Mouse (Mus musculus) cerebral cortex, adult 2 months (tissue): ENCODE measurements around the gene Mtf1.

Experiments
- WGBS: fragments of 180-500 bp; shearing (Covaris S2); methylation state at CpG from one replicate; pipeline ENCODE4 v1.1.7; 2018; 5-methylcytosine and 5-hydroxymethylcytosine counted together

Gene Mtf1

DNA sequence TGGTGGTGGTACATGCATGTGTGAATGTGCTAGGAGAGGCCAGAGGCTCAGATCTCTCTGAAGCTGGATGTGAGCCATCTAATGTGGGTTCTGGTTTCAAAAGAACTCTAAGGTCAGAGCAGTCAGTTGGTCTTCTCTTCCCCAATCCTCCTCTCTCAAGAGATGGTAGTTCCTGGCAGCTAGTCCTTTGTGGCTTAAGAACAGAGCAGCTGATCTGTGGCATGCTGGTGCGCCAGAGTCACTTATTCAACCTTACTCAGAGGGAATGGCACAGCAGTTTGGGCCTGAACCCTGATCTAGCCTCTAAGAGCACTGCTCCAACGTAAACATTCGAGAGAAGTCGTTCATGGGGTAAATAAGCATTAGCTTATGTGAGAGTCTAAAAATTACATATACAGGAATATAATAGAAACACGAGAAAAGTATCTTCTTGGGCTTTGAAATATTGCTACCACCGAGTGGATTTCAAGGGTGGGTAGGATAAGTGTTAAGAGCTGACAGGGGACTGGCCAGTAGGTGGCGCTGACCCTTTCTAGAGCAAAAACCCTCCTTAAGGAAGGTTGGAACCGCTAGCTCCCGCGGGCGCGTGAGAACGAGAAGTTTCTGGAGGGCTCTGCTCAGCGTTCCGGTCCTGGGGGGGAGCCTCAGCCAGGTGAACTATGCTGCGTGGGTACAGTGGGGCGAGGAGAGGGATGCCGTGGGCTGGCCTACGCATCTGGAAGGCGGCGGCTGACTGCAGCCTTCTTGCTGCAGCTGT lies at the start of gene Mtf1:
Gene Mtf1 (plus strand): TSS at position 553 of the 757 bp plus-strand sequence.
- 2% methylated on average over 21 of the region's 21 CpGs for WGBS

DNA sequence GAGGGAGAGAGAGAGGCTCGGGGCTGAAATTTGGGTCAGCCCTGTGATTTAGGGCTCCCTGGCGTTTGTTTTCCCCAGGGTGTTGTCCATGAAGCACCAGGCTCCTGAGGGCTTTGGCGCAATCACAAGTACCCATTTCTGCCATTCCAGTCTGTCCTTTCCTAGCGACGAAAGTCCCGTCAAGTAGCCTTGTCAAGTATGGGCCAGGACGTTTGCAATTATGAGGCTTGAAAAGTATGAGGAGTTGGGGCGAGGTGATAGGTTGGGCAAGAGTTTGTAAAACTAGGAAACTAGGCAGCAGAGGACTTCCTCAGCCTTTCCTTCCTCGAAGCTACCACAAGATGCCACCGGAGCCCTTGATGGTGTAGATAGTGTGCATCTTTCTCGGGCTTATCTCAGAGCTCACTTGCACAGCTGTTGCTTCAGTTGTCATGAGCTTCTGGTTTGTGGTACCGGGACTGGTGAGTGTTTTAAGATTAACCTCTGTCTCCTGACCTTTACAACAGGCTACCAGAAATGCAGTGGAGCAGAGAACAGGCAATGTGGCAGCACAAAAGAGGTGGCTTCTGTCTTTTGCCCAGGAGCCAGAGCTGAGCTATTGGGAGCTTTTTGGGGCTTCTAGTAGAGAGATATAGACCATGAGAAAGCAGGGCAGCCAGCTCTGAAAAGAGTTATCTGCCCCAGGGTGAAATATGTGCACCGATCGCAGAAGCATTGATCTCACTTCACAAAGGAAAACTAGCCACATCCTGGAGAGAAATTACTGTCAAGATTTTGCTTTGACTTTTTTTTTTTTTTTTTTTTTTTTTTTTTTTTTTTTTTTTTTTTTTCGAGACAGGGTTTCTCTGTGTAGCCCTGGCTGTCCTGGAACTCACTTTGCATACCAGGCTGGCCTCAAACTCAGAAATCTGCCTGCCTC lies 49.4 kb upstream of the Mtf1 start:
- 26% methylated on average over 15 of the region's 15 CpGs for WGBS

DNA sequence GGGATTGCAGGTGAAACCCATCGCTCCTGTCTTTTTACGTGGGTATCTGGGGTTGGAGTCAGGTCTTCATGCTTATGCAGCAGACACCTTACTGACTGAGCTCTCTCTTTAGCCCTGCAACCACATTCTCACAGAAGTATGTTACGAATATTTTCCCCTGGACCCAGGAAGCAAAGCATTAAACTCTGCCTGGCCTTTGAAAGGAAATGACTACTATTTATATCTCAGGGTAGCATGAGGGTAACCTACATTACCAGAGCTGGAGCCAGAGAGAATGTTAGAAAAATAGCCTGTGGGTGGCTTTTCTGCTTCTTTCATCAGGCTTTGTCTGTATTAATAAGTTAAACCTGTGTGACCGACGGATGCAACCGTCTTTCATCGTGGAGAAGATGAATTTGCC lies 46.4 kb upstream of the Mtf1 start:
- WGBS, result 63% methylated on average over 7 of the region's 7 CpGs

DNA sequence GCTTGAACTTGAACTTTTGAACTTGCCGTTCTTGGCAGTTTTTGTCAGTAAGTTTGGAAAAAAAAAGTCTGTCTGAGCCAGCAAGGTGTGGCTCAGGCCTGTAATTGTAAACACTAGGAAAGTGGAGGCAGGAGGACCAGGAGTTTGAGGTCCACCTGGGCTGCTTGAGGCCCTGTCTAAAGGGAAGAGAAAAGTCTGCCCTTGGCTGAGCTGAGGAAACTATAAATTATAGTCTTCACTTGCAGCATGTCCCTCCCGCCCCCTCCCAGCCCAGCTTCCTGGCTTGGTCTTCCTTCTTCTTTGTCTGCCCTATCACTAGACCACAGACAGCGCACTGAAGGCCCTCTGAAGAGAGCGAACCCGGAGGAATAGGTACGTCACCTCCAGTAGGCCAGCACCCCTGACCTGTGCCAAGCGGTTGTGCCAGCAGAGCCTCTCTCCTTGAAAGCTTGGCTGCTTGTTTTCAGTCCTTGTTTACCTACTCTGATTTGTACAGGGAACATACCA lies 42.5 kb upstream of the Mtf1 start:
- 84% methylated on average over 7 of the region's 7 CpGs for WGBS

DNA sequence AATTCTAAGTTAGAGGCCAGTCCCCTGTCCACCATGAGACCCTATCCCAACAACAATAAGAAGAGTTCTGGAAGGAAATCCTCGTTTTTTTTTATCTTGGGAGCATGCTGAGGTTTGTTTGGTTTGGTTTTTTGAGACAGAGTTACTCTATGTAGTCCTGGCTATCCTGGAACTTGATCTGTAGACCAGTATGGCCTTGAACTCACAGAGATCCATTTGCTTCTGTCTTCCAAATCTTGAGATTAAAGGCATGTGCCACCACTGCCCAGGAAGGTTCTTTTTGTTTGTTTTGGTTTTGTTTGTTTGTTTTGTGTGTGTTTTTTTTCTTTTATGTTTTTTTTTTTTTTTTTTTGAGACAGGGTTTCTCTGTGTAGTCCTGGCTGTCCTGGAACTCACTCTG lies 40.7 kb upstream of the Mtf1 start:
- WGBS, result 54% methylated on average over 1 of the region's 1 CpGs

DNA sequence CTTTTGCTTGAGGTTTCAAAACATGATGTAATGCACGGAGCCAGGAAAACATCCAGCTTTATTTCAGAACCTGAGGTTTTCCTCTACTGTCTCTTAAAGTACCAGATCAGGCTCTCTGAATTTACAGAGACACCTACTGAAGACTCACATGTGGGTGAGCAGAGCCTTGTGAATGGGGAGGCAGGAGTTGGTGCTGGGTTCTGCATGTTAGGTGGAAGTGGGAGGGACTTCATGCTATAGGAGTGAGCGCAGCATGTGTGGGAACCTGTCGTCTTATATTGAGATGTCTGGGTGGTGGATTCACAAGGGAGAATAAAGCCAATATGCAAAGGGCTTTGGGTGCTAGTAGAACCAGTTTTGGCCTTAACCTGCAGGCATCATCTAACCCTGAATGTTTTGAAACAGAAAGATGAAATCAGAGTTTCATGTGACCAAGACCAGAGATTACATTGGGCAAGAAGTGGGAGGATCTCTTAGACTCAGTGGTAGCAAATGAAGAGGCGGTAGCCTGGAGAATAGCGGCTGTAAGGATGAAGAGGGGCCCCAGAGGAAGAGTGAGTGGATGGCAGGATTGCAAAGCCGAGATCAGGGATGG lies 38.9 kb upstream of the Mtf1 start:
- WGBS, result 57% methylated on average over 6 of the region's 6 CpGs

DNA sequence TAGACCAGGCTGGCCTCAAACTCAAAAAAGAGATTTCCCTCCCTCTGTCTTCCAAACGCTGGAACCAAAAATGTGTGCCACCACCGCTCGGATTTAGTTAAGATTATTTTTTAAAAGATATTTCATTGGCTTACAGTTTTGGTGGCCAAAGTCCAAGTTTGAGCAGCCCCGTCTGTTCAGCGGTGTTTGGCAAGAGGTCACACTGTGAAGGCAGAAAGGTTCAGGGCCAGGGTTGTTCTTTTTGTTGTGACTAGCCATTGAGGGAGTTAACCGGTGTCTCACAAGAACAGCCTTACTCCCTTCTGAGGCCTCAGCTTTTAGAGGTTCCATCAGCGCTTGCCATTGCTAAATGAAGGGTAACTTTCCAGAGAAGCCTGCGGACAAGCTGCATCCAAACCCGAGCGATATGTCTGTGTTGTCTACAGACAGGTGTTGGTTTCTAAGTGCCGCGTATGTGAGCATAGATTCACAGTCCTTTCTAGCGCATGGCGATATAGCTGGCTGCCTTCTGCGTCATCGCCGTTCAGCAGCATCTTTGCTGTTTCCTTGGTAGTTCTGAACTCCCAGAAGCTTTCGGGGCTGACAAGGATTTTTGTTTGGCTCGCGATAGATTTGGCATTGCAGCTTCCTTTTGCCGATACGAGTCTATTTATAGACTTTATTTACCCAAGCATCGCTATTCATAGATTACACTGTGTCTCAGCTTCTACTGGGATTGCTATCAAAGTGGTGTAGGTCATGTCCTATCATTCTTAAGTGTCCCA lies 35.9 kb upstream of the Mtf1 start:
- WGBS, result 33% methylated on average over 23 of the region's 23 CpGs

DNA sequence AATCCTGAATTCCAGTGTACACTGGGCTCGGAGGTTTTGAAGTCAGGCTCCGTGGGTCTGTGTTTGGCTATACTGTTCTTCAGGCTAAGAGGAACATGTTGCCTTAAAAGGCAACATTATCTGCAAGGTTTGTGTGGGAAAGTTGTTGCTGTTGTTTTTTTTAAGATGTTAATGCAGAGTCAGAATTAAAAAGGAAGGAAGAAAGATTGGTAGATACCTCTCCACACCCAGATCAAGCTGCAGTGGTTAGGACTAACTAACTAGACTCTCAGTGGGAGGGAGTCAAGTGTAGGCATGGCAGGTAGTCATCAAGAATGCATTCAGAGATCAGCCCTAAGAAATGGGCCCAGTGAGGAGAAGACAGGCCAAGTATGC lies 35.4 kb upstream of the Mtf1 start:
- WGBS, result 42% methylated on average over 2 of the region's 2 CpGs

DNA sequence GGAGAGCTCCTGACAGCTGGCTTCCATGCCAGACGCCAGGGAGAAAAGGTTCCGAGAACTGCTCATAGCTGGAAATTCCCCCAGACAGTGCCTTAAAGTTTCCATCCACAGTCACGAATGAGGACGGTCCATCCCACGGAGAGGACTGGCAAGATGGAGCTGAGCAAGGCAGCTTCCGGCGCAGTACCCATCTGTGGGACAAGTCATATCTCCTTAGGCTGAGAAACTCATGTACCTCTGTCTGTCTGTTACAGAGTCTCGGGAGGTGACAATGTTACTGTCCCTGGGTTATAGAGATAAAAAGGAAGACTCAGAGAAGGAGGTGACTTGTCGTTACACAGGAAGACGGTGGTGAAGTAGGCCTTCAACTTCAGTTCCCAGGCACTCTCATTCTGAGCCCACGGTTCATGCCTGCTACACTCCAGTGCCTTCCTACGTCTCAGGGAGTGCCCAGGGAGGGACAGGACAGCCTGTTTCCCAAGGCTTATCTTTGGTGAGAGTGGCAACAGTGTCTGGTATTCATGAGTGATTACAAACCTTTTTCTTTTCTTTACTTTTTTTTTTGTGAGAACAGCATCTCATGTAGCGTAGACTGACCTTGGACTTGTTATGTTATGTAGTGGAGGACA lies 32.8 kb upstream of the Mtf1 start:
- WGBS, result 69% methylated on average over 13 of the region's 13 CpGs

DNA sequence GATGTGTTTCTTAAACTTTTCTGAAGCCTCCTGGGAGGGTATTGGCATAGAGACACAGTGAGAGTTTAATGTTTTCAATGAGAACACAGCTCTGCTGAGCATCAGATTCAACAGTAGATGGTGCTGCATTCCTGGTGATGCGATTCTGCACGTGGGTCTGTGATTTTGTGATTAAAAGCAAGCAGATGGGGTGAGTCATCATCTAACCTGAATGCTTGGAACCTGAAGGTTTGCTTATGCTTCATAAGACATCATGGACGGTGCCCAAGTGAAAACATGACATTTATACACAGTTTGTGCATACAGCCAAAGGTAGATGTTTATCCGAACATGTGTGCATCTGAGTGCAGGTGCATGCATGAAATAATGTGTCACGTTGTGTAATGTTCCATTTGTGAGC lies 31.3 kb upstream of the Mtf1 start:
- WGBS, result 48% methylated on average over 5 of the region's 5 CpGs

DNA sequence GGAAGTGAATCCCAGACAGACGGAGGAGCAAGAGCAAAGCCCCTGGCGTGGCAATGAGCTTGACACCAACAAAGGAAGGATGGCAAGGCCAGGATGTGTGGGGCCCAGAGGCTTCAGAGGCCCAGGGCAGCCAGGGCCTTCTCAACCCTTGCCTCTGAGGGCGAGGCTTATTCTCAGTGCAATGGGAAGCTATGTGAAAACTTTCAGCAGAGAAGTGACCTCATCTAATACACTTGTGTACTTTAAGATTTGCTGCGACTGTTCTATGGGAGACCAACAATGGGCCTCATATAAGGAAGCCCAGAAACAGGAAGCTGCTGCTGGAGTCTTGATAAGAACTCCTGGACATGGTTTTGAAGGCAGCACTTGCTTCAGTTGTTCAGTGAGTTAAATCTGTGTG lies 29.8 kb upstream of the Mtf1 start:
- 53% methylated on average over 4 of the region's 4 CpGs for WGBS

DNA sequence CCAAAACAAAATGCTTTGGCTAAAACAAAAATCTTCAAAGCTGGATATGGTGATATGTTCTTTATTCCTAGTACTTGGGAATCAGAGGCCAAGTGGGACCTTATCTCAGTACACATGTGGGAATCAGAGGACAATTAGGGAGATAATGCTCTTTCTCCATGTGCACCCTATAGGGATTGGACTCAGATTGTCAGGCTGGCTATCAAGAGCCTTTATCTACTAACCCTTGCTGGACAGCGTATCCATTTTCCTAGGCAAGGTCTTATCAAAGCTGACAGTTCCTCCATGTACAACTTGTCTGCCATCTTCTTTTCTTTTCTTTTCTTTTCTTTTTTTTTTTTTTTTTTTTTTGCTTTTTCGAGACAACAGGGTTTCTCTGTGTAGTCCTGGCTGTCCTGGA lies 28.5 kb upstream of the Mtf1 start:
- WGBS, result 86% methylated on average over 2 of the region's 2 CpGs

DNA sequence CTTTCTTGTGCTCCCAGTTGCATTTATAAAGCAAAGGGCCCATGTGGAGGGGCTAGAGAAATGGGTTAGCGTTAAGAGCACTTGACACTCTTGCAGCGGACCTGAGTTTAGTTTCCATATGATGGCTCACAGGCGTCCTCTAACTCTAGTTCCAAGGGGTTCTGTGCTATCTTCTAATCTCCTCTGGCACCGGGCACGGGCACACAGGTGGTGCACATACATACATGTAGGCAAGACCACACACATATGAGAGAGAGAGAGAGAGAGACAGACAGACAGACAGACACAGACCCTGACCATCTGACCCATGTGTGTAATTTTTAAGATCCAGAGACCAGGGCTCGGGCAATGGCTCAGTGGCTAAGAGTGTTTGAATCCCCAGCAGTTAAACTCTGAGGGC lies 27.9 kb upstream of the Mtf1 start:
- 94% methylated on average over 6 of the region's 6 CpGs for WGBS

DNA sequence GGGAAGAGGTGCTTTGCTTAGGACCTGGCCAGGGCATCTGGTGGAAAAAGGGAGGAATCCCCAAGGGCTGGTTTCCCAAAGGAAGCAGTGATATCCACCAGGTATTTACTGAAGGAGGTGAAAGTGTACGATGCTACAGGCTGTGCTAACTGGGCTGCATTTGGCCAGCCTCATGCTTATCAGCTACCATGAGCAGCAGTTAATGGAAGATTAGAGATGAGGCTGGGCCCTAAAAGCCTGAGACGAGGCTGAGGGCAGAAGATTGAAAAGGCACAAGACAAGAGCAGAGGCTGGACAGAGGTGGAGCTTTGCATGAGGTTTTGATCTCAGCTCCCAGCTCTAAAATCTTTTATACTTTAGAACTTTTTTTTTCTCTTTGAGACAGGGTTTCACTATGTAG lies 27.5 kb upstream of the Mtf1 start:
- 94% methylated on average over 2 of the region's 2 CpGs for WGBS

DNA sequence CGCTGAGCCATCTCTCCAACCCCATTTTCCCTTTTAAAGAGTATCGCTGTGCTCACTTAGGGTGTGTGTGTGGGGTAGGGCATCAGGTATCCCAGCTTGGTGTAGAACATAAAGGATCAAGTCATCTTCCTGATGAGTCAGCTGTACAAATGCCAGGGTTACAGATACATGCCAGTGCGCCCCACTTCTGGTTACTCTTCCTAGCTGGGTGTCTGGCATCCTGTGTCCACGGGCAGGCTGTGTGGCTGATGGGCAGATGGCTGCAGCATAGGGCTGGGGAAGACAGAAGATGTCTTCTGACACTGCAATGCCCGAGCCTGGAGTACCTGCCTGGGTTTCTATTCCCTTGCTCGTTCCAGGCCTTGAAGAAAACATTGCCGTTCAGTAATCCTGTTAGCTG lies 20.5 kb upstream of the Mtf1 start:
- 78% methylated on average over 7 of the region's 7 CpGs for whole genome bisulfite sequencing

DNA sequence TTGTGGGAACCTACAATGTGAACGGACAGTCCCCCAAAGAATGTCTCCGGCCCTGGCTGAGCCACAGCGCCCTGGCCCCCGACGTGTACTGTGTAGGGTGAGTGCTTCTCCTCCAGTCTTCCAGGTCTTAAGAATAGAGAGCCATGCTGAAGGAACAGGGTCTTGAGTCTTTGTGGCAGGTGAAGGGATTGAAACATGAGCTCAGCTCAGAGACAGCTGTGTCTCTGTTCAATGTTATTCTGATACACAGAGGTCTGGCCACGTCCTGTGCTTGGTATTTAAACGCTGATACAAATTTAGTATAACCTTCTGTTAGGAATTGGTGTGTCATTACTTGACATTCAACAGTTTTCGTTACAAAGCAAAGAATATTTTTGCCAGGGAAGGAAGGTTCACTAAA lies 19.5 kb upstream of the Mtf1 start:
- WGBS, result 85% methylated on average over 8 of the region's 8 CpGs

DNA sequence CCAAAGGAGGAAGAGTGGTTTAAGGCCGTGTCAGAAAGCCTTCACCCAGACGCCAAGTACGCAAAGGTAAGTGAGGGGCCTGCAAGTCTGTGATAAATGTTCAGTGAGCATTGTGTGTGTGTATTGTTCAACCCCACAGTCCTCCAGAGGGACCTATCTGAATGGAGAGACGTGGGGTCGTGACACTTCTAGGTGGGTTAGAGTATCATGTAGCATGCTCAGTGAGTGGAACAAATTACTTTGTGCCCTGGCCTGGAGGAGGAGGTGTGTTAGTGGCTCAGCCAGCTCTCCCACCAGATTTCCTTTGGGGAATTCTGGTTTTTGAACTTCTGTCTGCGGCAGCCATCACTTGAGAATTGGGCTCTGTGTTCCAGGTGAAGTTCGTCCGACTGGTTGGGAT lies 18.0 kb upstream of the Mtf1 start:
- 90% methylated on average over 8 of the region's 8 CpGs for WGBS

DNA sequence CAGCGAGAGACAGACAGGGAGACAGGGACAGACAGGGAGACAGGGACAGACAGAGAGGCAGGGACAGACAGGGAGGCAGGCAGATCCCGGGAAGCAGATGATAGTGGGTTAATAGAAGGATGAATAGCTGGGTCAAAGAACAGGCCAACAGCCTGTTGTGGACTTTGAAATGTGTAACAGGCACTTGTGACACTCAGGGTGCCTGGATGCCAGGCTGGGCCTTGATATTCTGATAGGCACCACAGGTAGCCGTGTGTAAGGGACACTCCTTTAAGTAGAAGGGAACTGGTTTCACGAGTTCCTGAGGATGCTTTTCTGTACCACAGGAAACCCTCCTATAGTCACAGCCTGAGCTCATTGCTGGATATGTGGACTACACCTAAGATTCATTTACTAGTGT lies 11.9 kb upstream of the Mtf1 start:
- WGBS, result 83% methylated on average over 4 of the region's 4 CpGs

DNA sequence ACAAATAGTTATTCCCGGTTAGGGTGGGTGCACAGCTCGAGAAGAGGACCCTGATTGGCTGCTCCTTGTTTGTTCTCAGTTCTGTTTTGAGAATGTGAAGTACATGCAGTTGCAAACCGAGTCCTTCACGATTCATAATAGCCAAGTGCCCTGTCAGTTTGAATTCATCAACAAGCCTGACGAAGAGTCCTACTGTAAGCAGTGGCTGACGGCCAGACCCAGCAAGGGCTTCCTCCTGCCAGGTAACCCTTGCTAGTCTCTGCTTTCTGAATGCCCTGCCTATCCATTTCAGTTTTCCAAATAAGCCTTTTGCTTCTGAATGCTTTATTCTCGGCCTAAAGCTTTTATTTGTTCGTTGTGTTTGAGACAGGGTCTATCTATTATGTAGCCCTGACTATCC lies 9.8 kb upstream of the Mtf1 start:
- WGBS, result 87% methylated on average over 8 of the region's 8 CpGs

DNA sequence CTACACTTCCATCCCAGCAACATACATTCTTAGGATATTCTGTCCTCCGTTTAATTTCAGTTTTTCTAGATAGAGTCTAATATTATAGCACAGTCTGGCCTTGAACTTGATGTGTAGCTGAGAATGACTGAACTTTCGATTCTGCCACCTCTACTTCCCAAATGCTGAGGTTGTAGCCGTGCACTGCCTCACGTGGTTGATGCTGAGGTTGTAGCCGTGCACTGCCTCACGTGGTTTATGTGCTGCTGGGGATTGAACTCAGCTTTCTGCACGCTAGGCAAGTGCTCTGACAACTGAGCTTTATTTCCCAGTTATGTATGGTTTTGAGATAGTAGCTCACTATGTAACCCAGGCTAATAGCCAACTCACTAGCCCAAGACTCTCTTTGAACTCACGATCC lies 5.8 kb upstream of the Mtf1 start:
- WGBS, result 94% methylated on average over 8 of the region's 8 CpGs

DNA sequence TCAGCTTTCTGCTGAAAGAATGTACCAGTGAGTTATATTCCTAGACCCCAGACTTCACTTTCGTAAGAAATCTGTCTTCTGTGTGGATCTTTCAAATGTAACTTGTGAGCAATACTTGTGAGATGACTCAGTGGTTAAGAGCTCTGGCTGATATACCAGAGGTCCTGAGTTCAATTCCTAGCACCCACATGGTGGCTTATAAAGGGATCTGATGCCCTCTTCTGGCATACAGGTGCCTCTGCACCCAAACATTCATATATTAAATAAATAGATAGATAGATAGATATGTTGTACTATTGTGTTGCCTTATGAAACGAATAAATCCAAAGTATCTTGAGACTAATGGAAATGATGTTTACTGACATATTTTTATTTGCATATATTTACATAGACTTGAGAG lies 5.0 kb upstream of the Mtf1 start:
- 96% methylated on average over 2 of the region's 2 CpGs for WGBS
